Mouse (Mus musculus) hindbrain, embryonic 15.5 days (tissue): ENCODE data around the gene Ap1s3. TPM values are rescaled to one million over a fixed set of nuclear protein-coding genes. Genes with fewer than 3 reads are reported as not detected.

Experiments
- ATAC-seq: fragments of 200-750 bp; cut with Nextera tagmentation; 2 replicates; pipeline ENCODE4 v1.8.0; 2017; ENCODE audit warnings: low read depth, moderate number of reproducible peaks, moderate TSS enrichment; ENCODE audit not compliant: low FRiP score
- H3K27ac ChIP-seq: fragments of 300-500 bp; sonication (generic); replicated peaks from 2 replicates; pipeline ENCODE4 v1.5.1; 2015; ENCODE audit warnings: mild to moderate bottlenecking, inconsistent platforms
- H3K27me3 ChIP-seq: fragments of 300-500 bp; sonication (generic); 2 replicates; pipeline ENCODE4 v1.6.1; 2015; ENCODE audit warnings: control low read depth, inconsistent platforms
- H3K36me3 ChIP-seq: fragments of 300-500 bp; sonication (generic); 2 replicates; pipeline ENCODE4 v1.6.1; 2015; ENCODE audit warnings: control low read depth, inconsistent platforms
- H3K4me1 ChIP-seq: fragments of 300-500 bp; sonication (generic); replicated peaks from 2 replicates; pipeline ENCODE4 v1.6.1; 2015; ENCODE audit warnings: control low read depth, inconsistent platforms
- H3K4me2 ChIP-seq: fragments of 300-500 bp; sonication (generic); 2 replicates; pipeline ENCODE4 v1.6.1; 2015; ENCODE audit warnings: moderate library complexity, mild to moderate bottlenecking, inconsistent platforms
- H3K4me3 ChIP-seq: fragments of 300-500 bp; sonication (generic); 2 replicates; pipeline ENCODE4 v1.5.1; 2015; ENCODE audit warnings: mild to moderate bottlenecking, inconsistent platforms
- H3K9ac ChIP-seq: fragments of 300-500 bp; sonication (generic); 2 replicates; pipeline ENCODE4 v1.6.1; 2015; ENCODE audit warnings: inconsistent platforms
- H3K9me3 ChIP-seq: fragments of 300-500 bp; sonication (generic); 2 replicates; pipeline ENCODE4 v1.6.1; 2016; ENCODE audit warnings: control low read depth, inconsistent platforms
- WGBS: fragments of 180-500 bp; shearing (Covaris S2); methylation state at CpG from one replicate; pipeline ENCODE4 v1.1.7; 2015; 5-methylcytosine and 5-hydroxymethylcytosine counted together
- polyA plus RNA-seq: library from polyadenylated mRNA; unstranded; fragments of >200 nt; fragmentation: Nextera tagmentation; extraction: Ambion mirVana; gene quantifications from 2 replicates; pipeline ENCODE4 v1.2.1, GENCODE M21; 2015

The Ap1s3 gene
- polyA plus RNA-seq, 1 experiment from 2014 or later, result 0.12 TPM

DNA sequence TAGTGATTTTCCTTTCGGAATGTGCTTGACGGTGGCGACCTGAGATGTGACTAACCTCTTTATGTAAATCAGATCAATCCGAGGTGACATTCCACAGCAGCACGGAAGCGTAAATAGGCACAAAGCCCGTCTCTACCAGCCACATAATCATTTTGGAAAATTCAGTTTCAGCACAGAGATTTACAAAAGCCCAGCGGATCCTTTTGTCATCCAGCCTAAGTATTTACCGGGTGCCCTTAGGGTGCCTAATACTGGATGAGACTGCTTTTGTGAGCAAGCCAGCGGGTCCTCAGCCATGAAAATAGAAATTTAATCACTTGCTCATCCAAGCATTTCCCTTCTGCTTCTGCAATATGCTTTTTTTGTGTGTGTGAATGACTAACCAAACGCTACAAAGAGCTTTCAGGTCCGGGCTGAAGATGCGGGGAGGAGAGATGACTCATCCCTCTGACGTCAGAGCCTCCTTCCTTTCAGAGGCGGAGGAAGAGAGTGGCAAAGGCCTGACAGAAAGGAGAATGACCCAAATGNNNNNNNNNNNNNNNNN is 90.6 kb downstream of the Ap1s3 start:
- H3K36me3 ChIP-seq, result no peaks in the 10 kb centered on the region
- WGBS, result 2% methylated on average over 15 of the region's 15 CpGs
- peak overlapping the region; percentile 95 for H3K27ac ChIP-seq
- peaks cover 6% of the 10 kb centered on the region; the same call in 1 of the 2 replicates for H3K4me1 ChIP-seq
- H3K4me3 ChIP-seq, result peak overlapping the region; percentile 44
- no peaks in the 10 kb centered on the region for H3K27me3 ChIP-seq
- peak overlapping the region; percentile 60 for H3K9ac ChIP-seq
- ATAC-seq, result peak; percentile 92
- peak overlapping the region; percentile 78 for H3K4me2 ChIP-seq
- no peaks in the 10 kb centered on the region for H3K9me3 ChIP-seq

- no peaks in the 10 kb centered on the region for H3K9me3 ChIP-seq
- no peak overlapping the region for H3K9ac ChIP-seq
- WGBS, result 83% methylated on average over 3 of the region's 3 CpGs
- H3K36me3 ChIP-seq, result no peaks in the 10 kb centered on the region
- H3K4me2 ChIP-seq, result no peak overlapping the region
- H3K4me3 ChIP-seq, result no peak overlapping the region
- ATAC-seq, result no peak
- no peaks in the 10 kb centered on the region for H3K27me3 ChIP-seq
- H3K4me1 ChIP-seq, result peaks cover 6% of the 10 kb centered on the region; the same call in 1 of the 2 replicates
- no peak overlapping the region for H3K27ac ChIP-seq
These were observed 94.4 kb downstream of the Ap1s3 start for GRCm38 (mm10) chr1:79577357-79577756.

GRCm38 (mm10) chr1:79571912-79572311 is 99.9 kb downstream of the Ap1s3 start:
- no peaks in the 10 kb centered on the region for H3K27me3 ChIP-seq
- no peak overlapping the region for H3K4me2 ChIP-seq
- H3K9me3 ChIP-seq, result no peaks in the 10 kb centered on the region
- WGBS, result 78% methylated on average over 4 of the region's 4 CpGs
- ATAC-seq, result no peak
- no peaks in the 10 kb centered on the region for H3K36me3 ChIP-seq
- H3K4me1 ChIP-seq, result no peaks in the 10 kb centered on the region
- H3K9ac ChIP-seq, result no peak overlapping the region
- H3K4me3 ChIP-seq, result no peak overlapping the region
- H3K27ac ChIP-seq, result no peak overlapping the region

DNA sequence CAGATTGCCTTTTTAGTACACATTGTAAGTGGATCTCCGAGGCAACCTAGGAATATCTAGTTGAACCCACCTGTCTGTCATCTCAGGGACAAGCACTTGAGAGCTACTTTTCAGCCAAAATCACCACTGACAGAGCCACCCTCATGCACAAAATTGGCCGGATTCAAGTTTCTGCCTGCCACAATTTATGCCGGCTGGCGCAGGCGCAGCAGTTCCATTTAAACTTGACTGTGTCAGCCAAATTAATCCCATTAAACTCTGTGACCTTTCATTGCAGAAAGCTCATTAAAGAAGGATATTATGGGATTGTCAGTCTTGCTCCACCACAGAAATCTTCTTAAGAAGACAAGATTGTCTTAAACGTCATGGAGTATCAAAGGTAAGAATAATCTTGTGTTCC is 100.6 kb downstream of the Ap1s3 start:
- Histone ChIP-seq H3K4me3 (no peak overlapping the region), H3K4me2 (no peak overlapping the region), H3K4me1 (no peaks in the 10 kb centered on the region), H3K9me3 (no peaks in the 10 kb centered on the region), H3K36me3 (no peaks in the 10 kb centered on the region), H3K27me3 (no peaks in the 10 kb centered on the region), H3K9ac (no peak overlapping the region), H3K27ac (no peak overlapping the region)
- no peak for ATAC-seq
- 75% methylated on average over 6 of the region's 6 CpGs for WGBS

DNA sequence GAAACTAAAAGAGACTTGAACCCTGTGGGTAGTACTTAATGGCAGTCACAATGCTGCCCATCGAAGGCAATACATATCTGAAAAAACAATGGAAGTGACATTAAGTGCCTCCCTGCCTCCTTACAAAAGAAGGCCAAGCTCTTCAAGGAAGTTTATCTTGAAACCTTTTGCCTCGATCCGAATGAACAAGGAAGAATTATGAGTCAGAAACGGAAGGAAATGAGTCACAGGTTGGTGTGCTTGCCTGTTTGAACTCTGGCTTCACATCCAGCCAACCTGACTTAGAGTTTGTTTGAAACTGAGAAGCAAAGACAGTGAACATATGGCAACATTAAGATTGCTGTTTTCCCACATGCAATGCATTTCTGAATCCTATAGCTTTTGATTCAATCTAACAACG is 110.6 kb downstream of the Ap1s3 start:
- ATAC-seq, result no peak
- WGBS, result 78% methylated on average over 5 of the region's 5 CpGs
- Histone ChIP-seq H3K27me3 (no peaks in the 10 kb centered on the region), H3K4me3 (no peak overlapping the region), H3K4me1 (no peaks in the 10 kb centered on the region), H3K9me3 (no peaks in the 10 kb centered on the region), H3K4me2 (no peak overlapping the region), H3K9ac (no peak overlapping the region), H3K36me3 (no peaks in the 10 kb centered on the region), H3K27ac (no peak overlapping the region)

Other genes starting within 250 kb of the Ap1s3 start
- gene Scg2, start 231.9 kb downstream of the Ap1s3 start, polyA plus RNA-seq, result 158 and 166 TPM in 2 replicates
- gene Mrpl44, start 104.0 kb upstream of the Ap1s3 start, polyA plus RNA-seq, result 36.3 and 40.9 TPM in 2 replicates
- 110 and 115 TPM in 2 replicates for gene Wdfy1, start 104.2 kb upstream of the Ap1s3 start, polyA plus RNA-seq
- gene Serpine2, start 189.2 kb upstream of the Ap1s3 start, polyA plus RNA-seq, result 272 and 313 TPM in 2 replicates